Mouse (Mus musculus): ENCODE data around the gene Map4.

DNA sequence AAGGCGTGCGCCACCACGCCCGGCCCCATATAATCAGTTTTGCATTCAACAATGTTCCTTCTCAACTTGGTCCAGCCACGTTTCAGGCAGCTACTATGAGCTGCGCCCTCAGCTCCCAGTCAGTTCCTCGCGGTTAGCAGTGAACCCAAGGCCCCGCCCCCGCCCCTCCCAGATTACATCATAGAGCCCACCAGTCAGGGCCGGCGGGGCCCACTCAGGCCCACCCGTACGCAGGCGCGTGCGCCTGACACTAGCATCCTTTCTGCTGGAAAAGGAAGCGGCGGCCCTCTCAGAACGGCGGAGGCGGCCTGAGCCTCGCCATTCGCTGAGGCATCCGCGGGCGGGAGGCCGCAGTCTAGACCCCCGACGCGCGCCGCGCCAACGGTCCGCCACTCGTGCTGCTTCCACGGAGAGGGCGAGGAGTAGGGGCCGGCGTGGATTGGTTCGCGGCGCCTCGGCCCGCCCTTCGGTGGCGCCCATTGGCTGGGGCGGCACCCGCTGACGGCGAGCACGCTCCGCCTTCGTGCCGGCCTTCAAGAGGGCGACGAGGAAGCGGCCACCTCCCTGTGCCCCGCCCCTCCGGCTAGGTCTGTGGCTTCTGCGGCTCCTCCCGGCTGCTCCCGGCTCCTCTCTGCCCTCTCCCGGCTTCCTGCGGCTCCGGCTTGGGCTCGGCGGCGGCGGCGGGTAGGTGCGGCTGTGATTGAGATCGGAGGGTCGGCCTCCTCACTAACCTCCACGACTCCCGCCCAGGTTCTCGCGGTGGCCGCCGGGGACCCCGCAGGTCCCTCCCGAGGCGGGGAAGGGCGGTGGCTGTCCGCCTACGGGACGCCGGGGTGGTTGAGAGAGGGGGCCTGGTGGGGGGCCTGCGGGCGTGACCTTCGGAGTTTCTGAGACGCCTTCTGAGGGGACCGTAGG lies at the start of gene Map4:
- TF ChIP-seq CTCF (IDR thresholded peaks at IDR 0.05; ENCODE audit: borderline replicate concordance, insufficient read depth, low read length): no peak
- peak; percentile 91 for TF ChIP-seq POLR2A (IDR thresholded peaks at IDR 0.05; ENCODE audit: low read depth, low read length)

All from embryonic fibroblast, embryonic 13.5 days (primary cell).